Mouse (Mus musculus) liver, postnatal 0 days (tissue): ENCODE results near the gene Ttc28.

ENCODE experiments used
- CTCF ChIP-seq: sonication (generic); IDR thresholded peaks from 2 replicates; pipeline ENCODE4 v1.5.1; 2016; ENCODE audit warnings: antibody characterized with exemption, low read depth
- EP300 ChIP-seq: IDR thresholded peaks from 2 replicates; pipeline ENCODE4 v1.6.1; 2016; ENCODE audit warnings: antibody characterized with exemption, low read depth, mild to moderate bottlenecking

DNA sequence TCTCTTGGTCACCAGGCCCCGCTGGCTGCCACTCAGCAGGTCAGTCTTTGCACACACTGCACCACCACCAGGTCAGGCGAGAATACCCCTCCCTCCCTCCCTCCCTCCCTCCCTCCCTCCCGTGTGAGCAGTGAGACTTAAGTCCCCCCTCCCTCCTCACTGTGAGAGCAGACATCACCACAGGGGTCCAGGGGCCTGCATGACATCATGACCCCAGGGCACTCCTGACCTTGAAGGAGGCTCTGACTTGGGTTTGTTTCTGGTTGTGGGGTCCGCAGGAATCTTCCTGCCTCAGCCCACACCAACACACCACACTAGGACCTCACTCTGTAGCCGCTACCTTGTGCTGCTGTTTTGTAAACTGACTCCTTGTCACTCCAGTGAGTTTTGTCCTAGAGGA lies 408.0 kb downstream of the Ttc28 start:
- TF ChIP-seq EP300 (no peak), CTCF (no peak)
